Mouse (Mus musculus) thymus, adult 2 months (tissue): ENCODE results near the gene Ccdc126.
A peak's percentile ranks its signal among the peaks of the same experiment; 100 is the strongest.

ENCODE experiments used
- CTCF ChIP-seq: fragments of 200-500 bp; IDR thresholded peaks from 2 replicates; pipeline ENCODE4 v1.5.1; 2012; ENCODE audit warnings: mild to moderate bottlenecking, control low read depth, low read length, moderate library complexity, borderline replicate concordance; ENCODE audit not compliant: control insufficient read depth, poor library complexity, insufficient read depth; ENCODE audit errors: extremely low read depth
- POLR2A ChIP-seq: fragments of 200-500 bp; IDR thresholded peaks from 2 replicates; pipeline ENCODE4 v1.6.1; 2012; ENCODE audit warnings: mild to moderate bottlenecking, low read length, control low read depth, moderate library complexity; ENCODE audit not compliant: control insufficient read depth, poor library complexity, insufficient read depth; ENCODE audit errors: extremely low read depth

- TF ChIP-seq CTCF (0 out of 2 replicates have a peak, but pooled peaks have one; percentile 39), POLR2A (peak; percentile 37; the same call in 1 of the 2 replicates)
Measured at GRCm38 (mm10) chr6:49367159-49368054, 48.3 kb downstream of the Ccdc126 start, which contains the start of gene Fam221a.
